Mouse (Mus musculus) kidney, embryonic 15.5 days (tissue): Measurements from ENCODE around the gene Cmtm1. TPM values are rescaled to one million over a fixed set of nuclear protein-coding genes. Genes with fewer than 3 reads are reported as not detected.
"Not testable (repeated sequence)": the region's sequence is repeated elsewhere in the genome, so short reads cannot be mapped to it uniquely, and the experiment has no call there.

ENCODE experiments used
- ATAC-seq: fragments of 200-750 bp; cut with Nextera tagmentation; replicated peaks from 2 replicates; pipeline ENCODE4 v1.8.0; 2017; ENCODE audit warnings: moderate TSS enrichment; ENCODE audit not compliant: low FRiP score
- H3K27ac ChIP-seq: fragments of 300-500 bp; sonication (generic); 2 replicates; pipeline ENCODE4 v1.5.1; 2015; ENCODE audit warnings: mild to moderate bottlenecking, inconsistent platforms
- H3K27me3 ChIP-seq: fragments of 300-500 bp; sonication (generic); 2 replicates; pipeline ENCODE4 v1.6.1; 2015; ENCODE audit warnings: inconsistent platforms
- H3K36me3 ChIP-seq: fragments of 300-500 bp; sonication (generic); 2 replicates; pipeline ENCODE4 v1.6.1; 2015; ENCODE audit warnings: inconsistent platforms
- H3K4me1 ChIP-seq: fragments of 300-500 bp; sonication (generic); 2 replicates; pipeline ENCODE4 v1.6.1; 2015; ENCODE audit warnings: inconsistent platforms
- H3K4me2 ChIP-seq: fragments of 300-500 bp; sonication (generic); 2 replicates; pipeline ENCODE4 v1.6.1; 2015; ENCODE audit warnings: moderate library complexity, mild to moderate bottlenecking, inconsistent platforms
- H3K4me3 ChIP-seq: fragments of 300-500 bp; sonication (generic); replicated peaks from 2 replicates; pipeline ENCODE4 v1.5.1; 2015; ENCODE audit warnings: mild to moderate bottlenecking, inconsistent platforms
- H3K9ac ChIP-seq: fragments of 300-500 bp; sonication (generic); 2 replicates; pipeline ENCODE4 v1.6.1; 2015; ENCODE audit warnings: mild to moderate bottlenecking, inconsistent platforms
- H3K9me3 ChIP-seq: fragments of 300-500 bp; sonication (generic); replicated peaks from 2 replicates; pipeline ENCODE4 v1.6.1; 2016; ENCODE audit warnings: inconsistent platforms
- WGBS: fragments of 180-500 bp; shearing (Covaris S2); methylation state at CpG from one replicate; pipeline ENCODE4 v1.1.7; 2015; ENCODE audit warnings: mixed read lengths; 5-methylcytosine and 5-hydroxymethylcytosine counted together
- polyA plus RNA-seq: library from polyadenylated mRNA; unstranded; fragments of >200 nt; fragmentation: Nextera tagmentation; extraction: Ambion mirVana; gene quantifications from 2 replicates; pipeline ENCODE4 v1.2.1, GENCODE M21; 2015

The Cmtm1 gene
- polyA plus RNA-seq, 1 experiment from 2014 or later: not detected

DNA sequence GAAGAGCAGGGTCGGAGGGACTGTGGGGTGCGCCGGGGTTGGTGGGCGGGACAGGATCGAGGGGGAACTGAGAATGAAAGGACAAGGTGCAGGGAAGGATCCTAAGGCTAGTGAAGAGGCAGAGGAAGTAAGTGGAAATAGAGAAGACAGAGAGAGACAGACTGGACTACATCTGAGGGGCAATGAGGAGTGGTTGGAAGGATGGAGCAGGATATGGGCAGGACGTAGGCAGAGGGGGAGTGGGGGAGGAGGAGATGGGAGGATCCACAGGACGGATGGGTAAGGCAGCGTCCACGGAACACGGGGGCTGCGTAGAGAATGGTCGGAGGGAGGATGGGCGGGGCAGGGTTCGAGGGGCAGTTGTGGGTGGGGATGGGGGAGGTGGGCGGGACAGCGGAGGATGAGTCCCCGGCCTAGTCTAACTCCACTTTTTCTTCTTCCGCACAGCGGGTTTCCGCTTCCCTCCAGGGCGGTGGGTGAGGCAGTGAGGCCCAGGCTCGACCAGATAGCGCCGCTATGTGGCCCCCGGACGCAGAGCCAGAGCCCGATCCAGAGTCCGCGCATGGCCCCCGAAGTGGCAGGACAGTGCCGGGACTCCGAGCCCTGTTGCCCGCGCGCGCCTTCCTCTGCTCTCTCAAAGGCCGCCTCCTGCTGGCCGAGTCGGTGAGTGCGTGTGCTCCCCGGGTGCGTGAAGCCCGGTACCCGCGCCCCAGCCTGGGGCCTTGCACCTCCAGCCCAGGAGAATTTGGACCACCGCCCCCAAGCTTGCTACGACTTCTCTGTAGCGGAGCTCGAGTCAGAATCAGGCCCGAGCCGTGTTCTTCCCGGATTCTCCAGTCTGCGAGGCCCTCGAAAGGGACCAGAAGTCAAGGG, 30.5 kb upstream of the Cmtm1 start:
- Histone ChIP-seq H3K27me3 (no peaks in the 10 kb centered on the region), H3K9me3 (no peaks in the 10 kb centered on the region), H3K4me3 (peak overlapping the region; percentile 79), H3K4me2 (peak overlapping the region; percentile 82), H3K27ac (peak overlapping the region; percentile 91), H3K36me3 (peaks cover 18% of the 10 kb centered on the region), H3K4me1 (peaks cover 40% of the 10 kb centered on the region), H3K9ac (peak overlapping the region; percentile 88)
- peak; percentile 78 for ATAC-seq
- WGBS: under 1% methylated on average over 53 of the region's 54 CpGs

DNA sequence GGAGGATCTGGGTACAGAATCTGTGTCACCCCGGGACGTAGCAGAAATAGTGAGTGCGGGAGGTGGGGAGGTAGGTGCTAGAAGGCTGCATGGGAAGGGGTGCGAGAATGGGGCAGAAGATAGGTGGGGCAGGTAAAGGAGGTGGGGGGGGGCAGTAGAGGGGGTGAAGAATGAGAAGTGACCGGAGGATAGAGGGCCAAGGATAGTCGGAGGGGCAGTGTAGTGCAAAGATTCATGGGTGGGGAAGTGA, 30.0 kb upstream of the Cmtm1 start:
- WGBS: 3% methylated on average over 6 of the region's 6 CpGs
- no peaks in the 10 kb centered on the region for H3K27me3 ChIP-seq
- peak overlapping the region; percentile 82 for H3K4me2 ChIP-seq
- ATAC-seq: peak; percentile 6
- peak overlapping the region; percentile 79 for H3K4me3 ChIP-seq
- H3K4me1 ChIP-seq: peaks cover 40% of the 10 kb centered on the region
- peaks cover 12% of the 10 kb centered on the region for H3K36me3 ChIP-seq
- H3K9ac ChIP-seq: peak overlapping the region; percentile 88
- H3K27ac ChIP-seq: peak overlapping the region; percentile 91
- no peaks in the 10 kb centered on the region for H3K9me3 ChIP-seq

DNA sequence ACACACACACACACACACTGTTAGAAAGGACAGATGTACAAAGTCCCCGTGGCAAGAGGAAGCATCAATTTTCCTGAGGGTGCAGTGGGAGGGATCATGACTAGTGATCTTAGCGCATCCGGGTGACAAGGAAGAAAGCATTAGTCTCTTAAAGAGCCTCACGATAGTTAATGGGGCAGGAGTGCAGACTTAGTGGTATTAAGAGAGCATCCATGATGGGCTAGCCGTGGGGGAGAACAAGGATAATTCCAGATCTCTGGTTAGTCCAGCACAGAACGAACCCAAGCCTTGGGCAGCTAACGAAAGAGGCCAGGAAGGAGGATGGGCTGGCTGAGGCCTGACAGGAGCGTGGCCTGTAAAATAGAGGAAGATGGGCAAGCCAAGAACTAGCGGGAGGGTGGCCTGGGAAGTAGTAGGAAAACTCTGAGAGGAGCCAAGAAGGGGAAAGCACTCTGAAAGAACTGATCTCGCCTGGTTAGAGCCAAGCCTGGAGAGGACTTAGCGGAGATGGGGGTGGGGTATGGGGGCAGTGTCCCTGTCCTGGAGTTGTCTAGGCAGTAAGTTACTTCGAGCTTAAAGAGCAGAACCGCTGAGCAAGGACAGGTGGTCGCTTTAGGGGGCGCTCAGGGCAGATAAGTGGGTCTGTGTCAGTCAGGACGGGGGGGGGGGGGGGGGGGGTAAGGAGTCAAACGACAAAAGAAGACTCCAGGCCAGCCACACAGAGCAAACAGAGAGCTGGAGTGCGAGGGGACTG, 29.5 kb upstream of the Cmtm1 start, which contains the start of gene Cmtm3:
Cmtm3 (plus strand) TSS at position 182 of the 754 bp plus-strand sequence.
- Histone ChIP-seq H3K27ac (peak within 1 kb of the TSS; percentile 91), H3K4me3 (peak within 1 kb of the TSS; percentile 79), H3K9ac (peak within 1 kb of the TSS; percentile 88), H3K4me1 (peaks cover 40% of the 10 kb centered on the region), H3K36me3 (peaks cover 7% of the 10 kb centered on the region; the same call in 1 of the 2 replicates), H3K27me3 (no peaks in the 10 kb centered on the region), H3K9me3 (no peaks in the 10 kb centered on the region), H3K4me2 (peak within 1 kb of the TSS; percentile 82)
- 0 out of 2 replicates have a peak, but pooled peaks have one; percentile 1 for ATAC-seq
- 12% methylated on average over 16 of the region's 18 CpGs for WGBS

GRCm38 (mm10) chr8:104337890-104338289, 27.9 kb upstream of the Cmtm1 start:
- H3K27me3 ChIP-seq: no peaks in the 10 kb centered on the region
- no peak for ATAC-seq
- H3K4me1 ChIP-seq: peaks cover 29% of the 10 kb centered on the region
- H3K27ac ChIP-seq: no peak overlapping the region
- no peak overlapping the region for H3K4me2 ChIP-seq
- H3K36me3 ChIP-seq: 0 out of 2 replicates have a peak, but pooled peaks cover 3% of the 10 kb centered on the region
- H3K9me3 ChIP-seq: no peaks in the 10 kb centered on the region
- WGBS: 64% methylated on average over 3 of the region's 3 CpGs
- H3K9ac ChIP-seq: no peak overlapping the region
- no peak overlapping the region for H3K4me3 ChIP-seq

GRCm38 (mm10) chr8:104336806-104337205, 26.9 kb upstream of the Cmtm1 start:
- no peak for ATAC-seq
- no peak overlapping the region for H3K27ac ChIP-seq
- peaks cover 19% of the 10 kb centered on the region for H3K4me1 ChIP-seq
- no peaks in the 10 kb centered on the region for H3K9me3 ChIP-seq
- 83% methylated on average over 1 of the region's 1 CpGs for WGBS
- H3K4me3 ChIP-seq: no peak overlapping the region
- H3K27me3 ChIP-seq: no peaks in the 10 kb centered on the region
- H3K4me2 ChIP-seq: no peak overlapping the region
- H3K9ac ChIP-seq: no peak overlapping the region
- H3K36me3 ChIP-seq: 0 out of 2 replicates have a peak, but pooled peaks cover under 1% of the 10 kb centered on the region

GRCm38 (mm10) chr8:104334196-104334595, 24.3 kb upstream of the Cmtm1 start:
- H3K27ac ChIP-seq: no peak overlapping the region
- H3K4me2 ChIP-seq: no peak overlapping the region
- H3K36me3 ChIP-seq: no peaks in the 10 kb centered on the region
- no peak overlapping the region for H3K4me3 ChIP-seq
- ATAC-seq: no peak
- H3K4me1 ChIP-seq: no peaks in the 10 kb centered on the region; the same call in 1 of the 2 replicates
- H3K27me3 ChIP-seq: no peaks in the 10 kb centered on the region
- H3K9me3 ChIP-seq: no peaks in the 10 kb centered on the region
- H3K9ac ChIP-seq: no peak overlapping the region
- WGBS: 78% methylated on average over 1 of the region's 1 CpGs

GRCm38 (mm10) chr8:104333786-104334185, 23.8 kb upstream of the Cmtm1 start:
- no peaks in the 10 kb centered on the region for H3K4me1 ChIP-seq
- no peaks in the 10 kb centered on the region for H3K36me3 ChIP-seq
- no peak overlapping the region for H3K4me3 ChIP-seq
- H3K27ac ChIP-seq: no peak overlapping the region
- H3K9ac ChIP-seq: no peak overlapping the region
- no peaks in the 10 kb centered on the region for H3K27me3 ChIP-seq
- ATAC-seq: no peak
- 75% methylated on average over 5 of the region's 5 CpGs for WGBS
- H3K9me3 ChIP-seq: no peaks in the 10 kb centered on the region
- H3K4me2 ChIP-seq: no peak overlapping the region

DNA sequence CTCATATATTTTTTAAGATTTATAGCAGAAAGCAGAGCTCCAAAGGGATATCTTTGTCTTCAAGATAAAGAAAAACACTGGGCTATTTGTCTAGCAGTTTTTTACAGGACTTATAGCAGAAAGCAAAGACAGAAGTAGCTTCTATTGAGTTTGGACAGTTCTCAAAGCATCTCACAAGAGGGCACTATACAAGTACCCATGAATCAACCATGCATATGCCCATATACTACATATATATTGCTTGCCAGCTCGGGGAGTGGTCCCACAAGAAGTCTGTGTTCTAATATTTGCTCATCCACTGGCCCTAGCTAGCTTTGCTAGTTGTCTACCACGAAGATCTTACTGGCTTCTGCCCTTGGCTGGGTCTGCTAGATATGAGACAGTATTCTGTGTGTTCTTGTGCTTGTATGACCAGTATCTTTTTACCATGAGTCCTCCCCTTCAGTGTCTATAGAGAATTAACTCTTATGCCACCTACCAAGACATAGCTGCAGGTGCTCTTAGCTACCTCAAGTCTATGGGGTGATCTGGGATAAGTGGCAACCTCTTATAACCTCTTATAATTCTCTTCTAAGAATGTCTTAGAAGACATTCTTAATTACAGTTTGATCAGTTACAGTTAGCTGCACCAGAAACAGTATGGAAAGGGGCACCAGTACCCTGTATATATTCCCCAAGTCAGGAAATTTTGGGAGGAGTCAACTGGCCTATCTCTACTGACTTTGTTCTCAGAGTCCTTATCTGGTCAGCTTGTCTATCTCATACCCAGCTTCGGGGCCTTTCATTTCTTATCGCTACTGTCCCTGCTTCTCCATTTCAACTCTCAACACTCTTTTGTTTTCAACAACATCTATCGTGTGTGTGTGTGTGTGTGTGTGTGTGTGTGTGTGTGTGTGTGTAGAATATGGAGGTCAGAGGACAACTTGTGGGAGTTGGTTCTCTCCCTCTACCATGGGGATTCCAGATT, 23.0 kb upstream of the Cmtm1 start:
- H3K9me3 ChIP-seq: no peaks in the 10 kb centered on the region
- no peaks in the 10 kb centered on the region for H3K27me3 ChIP-seq
- no peak for ATAC-seq
- no peaks in the 10 kb centered on the region for H3K4me1 ChIP-seq
- H3K36me3 ChIP-seq: no peaks in the 10 kb centered on the region
- H3K4me2 ChIP-seq: no peak overlapping the region
- WGBS: 78% methylated on average over 5 of the region's 5 CpGs
- no peak overlapping the region for H3K9ac ChIP-seq
- H3K4me3 ChIP-seq: no peak overlapping the region
- no peak overlapping the region for H3K27ac ChIP-seq

DNA sequence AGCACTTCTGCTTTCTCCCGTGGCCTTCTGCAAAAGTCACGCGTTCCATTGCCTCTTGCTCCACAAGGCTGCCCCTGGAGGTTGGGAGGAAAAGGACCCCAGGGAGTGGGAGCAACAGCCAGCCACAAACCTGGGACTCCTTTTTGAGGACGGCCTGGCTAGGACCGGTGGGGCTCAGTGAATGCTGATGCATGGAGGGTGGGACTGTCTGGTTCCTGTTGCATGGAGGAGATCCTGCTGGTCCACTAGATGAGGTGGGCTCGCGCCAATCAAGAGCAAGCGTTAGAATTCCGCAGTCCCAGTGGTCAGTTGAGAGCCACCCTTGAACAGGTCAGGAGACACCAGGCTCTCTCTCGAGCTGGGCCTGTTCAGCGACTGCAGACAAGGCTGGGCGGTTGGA, 12.0 kb upstream of the Cmtm1 start, which contains the start of gene Cmtm2b:
Cmtm2b (plus strand) TSS at position 301 of the 400 bp plus-strand sequence.
- 82% methylated on average over 12 of the region's 12 CpGs for WGBS
- H3K4me2 ChIP-seq, H3K36me3 ChIP-seq, H3K9ac ChIP-seq, ATAC-seq, H3K4me3 ChIP-seq, H3K27ac ChIP-seq, H3K9me3 ChIP-seq, H3K27me3 ChIP-seq, H3K4me1 ChIP-seq: not testable (repeated sequence)

DNA sequence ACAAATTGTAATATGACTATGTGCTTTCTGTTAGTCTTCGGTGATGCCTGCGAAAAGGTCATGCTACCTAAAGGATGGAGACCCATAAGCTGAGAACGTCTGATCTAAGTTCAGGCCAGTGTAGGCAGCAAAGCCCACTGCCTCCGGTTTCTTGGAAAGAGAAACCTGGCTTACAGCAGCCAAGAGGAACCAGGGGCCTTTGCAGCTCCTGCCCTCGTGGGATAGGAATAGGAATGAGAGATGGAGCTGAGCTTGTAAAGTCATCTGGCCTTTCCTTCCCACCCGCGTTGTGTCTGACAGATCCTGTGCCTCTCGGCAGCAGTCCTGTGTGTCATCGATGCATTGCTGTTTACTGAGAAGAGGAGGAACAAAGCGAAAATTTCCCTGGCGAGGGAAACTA, 11.3 kb upstream of the Cmtm1 start, which contains the start of gene Gm11020:
Gm11020 (plus strand) TSS at position 301 of the 400 bp plus-strand sequence.
- WGBS: 86% methylated on average over 11 of the region's 11 CpGs
- ATAC-seq, H3K4me1 ChIP-seq, H3K9ac ChIP-seq, H3K9me3 ChIP-seq, H3K27me3 ChIP-seq, H3K36me3 ChIP-seq, H3K4me3 ChIP-seq, H3K27ac ChIP-seq, H3K4me2 ChIP-seq: not testable (repeated sequence)

- no peak overlapping the region for H3K27ac ChIP-seq
These were observed 3.4 kb upstream of the Cmtm1 start for GRCm38 (mm10) chr8:104313311-104313710.

More at GRCm38 (mm10) chr8:104313311-104313710, 3.4 kb upstream of the Cmtm1 start:
- H3K4me3 ChIP-seq: no peak overlapping the region
- H3K27me3 ChIP-seq: no peaks in the 10 kb centered on the region
- no peaks in the 10 kb centered on the region for H3K9me3 ChIP-seq
- H3K9ac ChIP-seq: no peak overlapping the region
- WGBS: 66% methylated on average over 4 of the region's 4 CpGs
- no peaks in the 10 kb centered on the region for H3K4me1 ChIP-seq
- H3K4me2 ChIP-seq: no peak overlapping the region
- no peak for ATAC-seq
- no peaks in the 10 kb centered on the region for H3K36me3 ChIP-seq
